Mouse (Mus musculus): ENCODE results near the gene Clnk. TPM values are rescaled to one million over a fixed set of nuclear protein-coding genes. Genes with fewer than 3 reads are reported as not detected.

Clnk gene
- polyA plus RNA-seq, 1 experiment from 2014 or later = not detected

DNA sequence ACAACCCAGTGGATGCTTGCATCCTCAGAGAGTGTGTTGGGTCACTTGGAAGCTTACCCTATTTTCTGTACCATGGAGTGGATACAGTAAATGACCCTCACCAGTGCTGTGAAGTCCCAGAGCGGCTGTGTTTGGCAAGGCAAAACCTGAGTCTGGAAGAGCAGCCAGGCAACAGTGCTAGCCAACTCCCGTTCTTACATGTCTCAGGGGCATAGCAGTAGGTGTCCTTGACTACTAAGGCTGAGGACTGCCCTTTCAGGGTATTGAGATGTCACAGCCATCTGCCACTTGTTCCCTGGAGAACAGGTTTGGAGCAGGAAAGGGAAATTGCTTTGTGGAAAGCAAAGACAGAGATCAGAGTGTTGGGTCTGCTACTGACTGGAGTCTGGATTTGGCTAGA is 85.5 kb downstream of the Clnk start:
- Histone ChIP-seq H3K36me3 (replicated peaks) (no peaks in the 10 kb centered on the region), H3K27ac (replicated peaks) (no peak overlapping the region), H3K4me2 (no peak overlapping the region), H3K4me3 (replicated peaks) (no peak overlapping the region), H3K9me3 (replicated peaks) (no peaks in the 10 kb centered on the region), H3K4me1 (replicated peaks) (no peaks in the 10 kb centered on the region), H3K27me3 (no peaks in the 10 kb centered on the region), H3K9ac (no peak overlapping the region)
- WGBS (ENCODE audit: insufficient replicate concordance) = 59% methylated on average over 2 of the region's 2 CpGs
- ATAC-seq (ENCODE audit: insufficient read depth) = no peak

GRCm38 (mm10) chr5:38788820-38789219 is 87.8 kb downstream of the Clnk start:
- Histone ChIP-seq H3K9me3 (replicated peaks) (no peaks in the 10 kb centered on the region), H3K4me3 (replicated peaks) (no peak overlapping the region), H3K9ac (no peak overlapping the region), H3K4me2 (no peak overlapping the region), H3K4me1 (replicated peaks) (no peaks in the 10 kb centered on the region), H3K27ac (replicated peaks) (no peak overlapping the region), H3K27me3 (no peaks in the 10 kb centered on the region), H3K36me3 (replicated peaks) (no peaks in the 10 kb centered on the region)
- no peak for ATAC-seq (ENCODE audit: insufficient read depth)
- 76% methylated on average over 5 of the region's 5 CpGs for WGBS (ENCODE audit: insufficient replicate concordance)

DNA sequence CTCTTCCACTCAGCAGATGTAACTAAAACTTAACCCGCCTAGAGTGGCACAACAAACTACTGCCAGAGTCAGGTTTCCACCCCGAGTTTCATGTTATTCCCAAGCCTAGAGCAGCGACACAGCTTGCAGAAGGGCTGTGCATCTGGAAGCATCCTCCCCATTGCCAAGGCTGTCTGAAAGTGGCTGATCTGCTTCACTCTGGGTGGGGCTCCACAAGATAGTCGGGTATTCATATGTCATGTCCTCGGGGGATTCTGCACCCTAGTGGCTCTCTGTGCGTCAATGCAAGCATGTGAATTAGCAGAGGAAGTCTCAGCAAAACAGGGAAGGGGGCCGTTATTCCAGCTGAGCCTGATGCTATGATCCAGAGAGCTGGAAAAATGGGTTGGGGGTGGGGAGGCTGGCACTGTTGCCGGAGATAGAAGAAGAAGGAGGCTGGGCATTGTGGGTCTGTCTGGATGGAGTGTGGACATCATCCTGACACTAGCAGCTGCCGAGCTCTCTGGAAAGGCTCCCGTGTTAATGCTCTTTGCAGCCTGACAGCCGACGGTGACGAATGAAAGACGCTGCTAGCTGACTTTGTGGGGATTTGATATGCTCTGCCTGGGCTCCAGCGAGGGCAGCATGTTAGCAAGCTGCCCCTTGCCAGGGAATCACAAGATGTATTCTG is 88.6 kb downstream of the Clnk start:
- ATAC-seq (ENCODE audit: insufficient read depth) = no peak
- H3K36me3 ChIP-seq (replicated peaks) = no peaks in the 10 kb centered on the region
- H3K4me3 ChIP-seq (replicated peaks) = no peak overlapping the region
- H3K9me3 ChIP-seq (replicated peaks) = no peaks in the 10 kb centered on the region
- 40% methylated on average over 15 of the region's 15 CpGs for WGBS (ENCODE audit: insufficient replicate concordance)
- no peak overlapping the region for H3K4me2 ChIP-seq
- H3K27ac ChIP-seq (replicated peaks) = no peak overlapping the region
- no peaks in the 10 kb centered on the region for H3K4me1 ChIP-seq (replicated peaks)
- H3K9ac ChIP-seq = no peak overlapping the region
- H3K27me3 ChIP-seq = no peaks in the 10 kb centered on the region

DNA sequence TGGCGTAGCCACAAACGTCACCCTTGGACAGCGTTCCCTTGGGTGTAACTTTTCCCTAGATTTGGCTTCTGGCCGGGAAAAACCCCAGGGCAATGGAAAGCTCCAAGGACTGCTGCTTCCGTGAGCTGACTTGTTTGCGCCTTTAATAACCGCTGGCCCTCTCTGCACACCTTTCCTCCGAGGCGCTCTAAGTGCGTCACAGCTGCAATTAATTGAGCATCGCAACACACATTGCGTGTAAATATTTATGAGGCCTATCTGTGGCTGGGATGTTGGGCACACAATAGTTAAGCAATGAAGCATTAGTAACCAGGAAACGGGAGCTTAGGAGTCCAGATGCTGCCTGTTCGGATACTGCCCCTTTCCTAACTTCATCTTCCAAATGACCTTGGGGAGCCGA is 90.5 kb downstream of the Clnk start:
- no peak overlapping the region for H3K9ac ChIP-seq
- no peaks in the 10 kb centered on the region for H3K27me3 ChIP-seq
- 76% methylated on average over 15 of the region's 15 CpGs for WGBS (ENCODE audit: insufficient replicate concordance)
- no peak for ATAC-seq (ENCODE audit: insufficient read depth)
- H3K36me3 ChIP-seq (replicated peaks) = no peaks in the 10 kb centered on the region
- no peaks in the 10 kb centered on the region for H3K4me1 ChIP-seq (replicated peaks)
- H3K27ac ChIP-seq (replicated peaks) = no peak overlapping the region
- H3K4me3 ChIP-seq (replicated peaks) = no peak overlapping the region
- no peaks in the 10 kb centered on the region for H3K9me3 ChIP-seq (replicated peaks)
- H3K4me2 ChIP-seq = no peak overlapping the region

- Histone ChIP-seq H3K4me2 (no peak overlapping the region), H3K9ac (no peak overlapping the region), H3K36me3 (replicated peaks) (no peaks in the 10 kb centered on the region), H3K4me1 (replicated peaks) (no peaks in the 10 kb centered on the region), H3K4me3 (replicated peaks) (no peak overlapping the region), H3K27me3 (no peaks in the 10 kb centered on the region), H3K9me3 (replicated peaks) (no peaks in the 10 kb centered on the region), H3K27ac (replicated peaks) (no peak overlapping the region)
- WGBS (ENCODE audit: insufficient replicate concordance) = 66% methylated on average over 8 of the region's 8 CpGs
- ATAC-seq (ENCODE audit: insufficient read depth) = no peak
Measured at GRCm38 (mm10) chr5:38785686-38786085, 90.9 kb downstream of the Clnk start.

GRCm38 (mm10) chr5:38781813-38782212 is 94.8 kb downstream of the Clnk start:
- 23% methylated on average over 4 of the region's 4 CpGs for WGBS (ENCODE audit: insufficient replicate concordance)
- ATAC-seq (ENCODE audit: insufficient read depth) = no peak
- H3K9me3 ChIP-seq (replicated peaks) = no peaks in the 10 kb centered on the region
- H3K9ac ChIP-seq = no peak overlapping the region
- no peaks in the 10 kb centered on the region for H3K4me1 ChIP-seq (replicated peaks)
- H3K27me3 ChIP-seq = no peaks in the 10 kb centered on the region
- H3K4me3 ChIP-seq (replicated peaks) = no peak overlapping the region
- H3K4me2 ChIP-seq = no peak overlapping the region
- H3K36me3 ChIP-seq (replicated peaks) = no peaks in the 10 kb centered on the region
- no peak overlapping the region for H3K27ac ChIP-seq (replicated peaks)

DNA sequence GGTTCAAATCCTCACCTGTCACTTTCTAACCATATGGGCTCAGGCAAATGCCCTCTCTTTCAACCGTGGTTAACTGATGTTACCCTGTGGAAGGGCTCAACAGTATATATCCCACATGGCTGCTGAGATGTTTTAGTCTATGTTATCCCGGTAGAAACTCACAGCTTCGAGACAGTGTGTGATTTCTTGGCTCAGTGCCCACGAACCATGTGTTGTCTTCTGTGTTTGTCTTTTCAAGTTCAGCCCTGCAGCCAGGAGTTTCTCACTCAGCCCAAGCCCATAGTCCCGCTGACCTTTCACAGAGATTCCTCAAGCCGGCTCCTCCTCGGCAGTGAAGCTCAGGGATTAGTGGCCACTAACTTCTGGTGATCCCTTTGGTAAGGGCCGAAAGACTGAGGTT is 96.0 kb downstream of the Clnk start:
- no peak overlapping the region for H3K9ac ChIP-seq
- no peaks in the 10 kb centered on the region for H3K27me3 ChIP-seq
- no peak overlapping the region for H3K4me2 ChIP-seq
- WGBS (ENCODE audit: insufficient replicate concordance) = 50% methylated on average over 8 of the region's 8 CpGs
- ATAC-seq (ENCODE audit: insufficient read depth) = no peak
- no peak overlapping the region for H3K27ac ChIP-seq (replicated peaks)
- no peaks in the 10 kb centered on the region for H3K9me3 ChIP-seq (replicated peaks)
- H3K4me1 ChIP-seq (replicated peaks) = no peaks in the 10 kb centered on the region
- no peaks in the 10 kb centered on the region for H3K36me3 ChIP-seq (replicated peaks)
- no peak overlapping the region for H3K4me3 ChIP-seq (replicated peaks)

DNA sequence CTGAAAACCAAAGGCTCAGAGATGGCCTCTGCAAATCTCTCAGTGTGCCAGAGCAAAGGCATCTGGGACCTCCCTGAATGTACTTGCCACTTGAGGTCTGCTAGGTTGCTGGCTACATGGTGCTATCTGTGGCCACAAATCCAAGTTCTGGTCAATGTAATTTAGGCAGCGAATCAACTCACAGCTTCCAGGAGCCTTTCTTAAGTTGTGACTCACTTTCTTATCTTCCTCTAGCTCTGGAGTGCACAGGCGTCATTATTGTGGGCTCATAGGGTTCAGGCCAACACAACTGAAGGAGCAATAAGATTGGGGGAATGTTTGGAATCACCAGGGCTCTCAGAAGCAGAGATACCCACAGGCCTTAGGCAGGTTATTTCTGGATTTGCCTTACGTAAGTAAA is 96.6 kb downstream of the Clnk start:
- Histone ChIP-seq H3K9ac (no peak overlapping the region), H3K4me2 (no peak overlapping the region), H3K27me3 (no peaks in the 10 kb centered on the region), H3K27ac (replicated peaks) (no peak overlapping the region), H3K36me3 (replicated peaks) (no peaks in the 10 kb centered on the region), H3K9me3 (replicated peaks) (no peaks in the 10 kb centered on the region), H3K4me3 (replicated peaks) (no peak overlapping the region), H3K4me1 (replicated peaks) (no peaks in the 10 kb centered on the region)
- no peak for ATAC-seq (ENCODE audit: insufficient read depth)
- WGBS (ENCODE audit: insufficient replicate concordance) = 51% methylated on average over 3 of the region's 3 CpGs

- no peak for ATAC-seq (ENCODE audit: insufficient read depth)
- Histone ChIP-seq H3K27ac (replicated peaks) (no peak overlapping the region), H3K9me3 (replicated peaks) (no peaks in the 10 kb centered on the region), H3K4me3 (replicated peaks) (no peak overlapping the region), H3K36me3 (replicated peaks) (no peaks in the 10 kb centered on the region), H3K4me1 (replicated peaks) (no peaks in the 10 kb centered on the region), H3K27me3 (no peaks in the 10 kb centered on the region), H3K9ac (no peak overlapping the region), H3K4me2 (no peak overlapping the region)
- WGBS (ENCODE audit: insufficient replicate concordance) = 67% methylated on average over 10 of the region's 10 CpGs
Measured at GRCm38 (mm10) chr5:38775500-38775899, 101.1 kb downstream of the Clnk start.

DNA sequence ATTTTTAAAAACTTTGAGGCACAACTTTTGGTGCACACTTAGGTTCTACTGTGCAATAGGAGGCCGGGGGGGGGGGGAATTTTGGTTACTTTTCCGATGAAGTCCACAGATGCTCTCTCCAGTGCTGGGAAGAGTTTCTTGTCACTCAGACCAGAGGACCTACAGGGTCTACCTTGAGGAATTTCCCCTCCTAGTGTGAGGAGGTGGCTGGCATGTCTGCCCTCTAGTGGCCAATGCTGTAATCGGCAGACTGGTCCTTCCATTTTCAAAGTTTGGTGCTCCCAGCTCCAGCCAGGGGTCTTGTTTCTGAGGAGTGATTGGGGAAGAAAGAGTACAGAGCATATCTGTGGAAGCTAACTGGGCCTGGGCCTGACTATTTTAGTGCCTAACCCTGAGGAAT is 121.7 kb downstream of the Clnk start:
- H3K4me3 ChIP-seq (replicated peaks) = no peak overlapping the region
- ATAC-seq (ENCODE audit: insufficient read depth) = no peak
- no peaks in the 10 kb centered on the region for H3K27me3 ChIP-seq
- H3K9me3 ChIP-seq (replicated peaks) = no peaks in the 10 kb centered on the region
- no peak overlapping the region for H3K27ac ChIP-seq (replicated peaks)
- no peaks in the 10 kb centered on the region for H3K36me3 ChIP-seq (replicated peaks)
- no peaks in the 10 kb centered on the region for H3K4me1 ChIP-seq (replicated peaks)
- H3K4me2 ChIP-seq = no peak overlapping the region
- no peak overlapping the region for H3K9ac ChIP-seq
- 10% methylated on average over 3 of the region's 3 CpGs for WGBS (ENCODE audit: insufficient replicate concordance)

- Histone ChIP-seq H3K27me3 (no peaks in the 10 kb centered on the region), H3K9ac (no peak overlapping the region), H3K36me3 (replicated peaks) (no peaks in the 10 kb centered on the region), H3K4me2 (no peak overlapping the region), H3K27ac (replicated peaks) (no peak overlapping the region), H3K4me1 (replicated peaks) (no peaks in the 10 kb centered on the region), H3K4me3 (replicated peaks) (no peak overlapping the region), H3K9me3 (replicated peaks) (no peaks in the 10 kb centered on the region)
- ATAC-seq (ENCODE audit: insufficient read depth) = no peak
- WGBS (ENCODE audit: insufficient replicate concordance) = 21% methylated on average over 4 of the region's 4 CpGs
Measured at GRCm38 (mm10) chr5:38752749-38753148, 123.9 kb downstream of the Clnk start.

DNA sequence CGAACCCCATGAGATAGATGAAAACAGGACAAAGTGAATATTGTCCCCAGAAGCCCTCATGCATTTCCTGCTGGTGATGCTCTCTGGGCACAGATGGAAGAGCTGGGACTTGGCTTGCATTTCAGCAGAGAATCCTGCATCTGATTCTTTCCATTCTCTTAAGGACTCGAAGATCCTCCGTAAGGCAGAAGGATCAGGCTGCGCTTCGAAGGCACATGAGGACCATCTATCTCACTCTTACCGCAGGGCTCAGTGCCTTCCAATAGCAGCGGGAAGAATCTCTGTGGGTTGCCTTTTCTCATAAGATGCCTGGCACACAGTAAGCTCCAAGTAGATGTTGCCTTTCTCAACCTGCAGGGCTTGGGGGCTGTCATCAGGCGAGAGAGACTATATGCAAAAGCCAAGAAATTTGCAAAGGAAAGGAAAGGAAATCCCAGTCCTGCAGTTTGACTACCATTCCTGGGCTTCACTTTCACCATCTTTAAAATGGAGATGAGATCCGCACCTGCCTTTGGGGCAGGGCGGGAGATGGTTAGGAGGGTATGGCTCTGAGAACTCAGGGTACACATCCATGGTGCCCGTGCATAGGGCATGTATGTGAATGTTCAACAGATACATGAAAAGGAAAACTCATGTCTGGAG is 167.6 kb downstream of the Clnk start:
- Histone ChIP-seq H3K9ac (no peak overlapping the region), H3K9me3 (replicated peaks) (no peaks in the 10 kb centered on the region), H3K4me2 (no peak overlapping the region), H3K27ac (replicated peaks) (no peak overlapping the region), H3K4me1 (replicated peaks) (no peaks in the 10 kb centered on the region), H3K27me3 (no peaks in the 10 kb centered on the region), H3K4me3 (replicated peaks) (no peak overlapping the region), H3K36me3 (replicated peaks) (no peaks in the 10 kb centered on the region)
- WGBS (ENCODE audit: insufficient replicate concordance) = 60% methylated on average over 11 of the region's 11 CpGs
- no peak for ATAC-seq (ENCODE audit: insufficient read depth)
